Mouse (Mus musculus): ENCODE results near the gene Xndc1.

Gene Xndc1

GRCm38 (mm10) chr7:102082816-102083215, 17.5 kb downstream of the Xndc1 start, which contains the start of gene Trpc2:
Trpc2 (plus strand) TSS chr7:102083116.
- no peak for DNase-seq

DNA sequence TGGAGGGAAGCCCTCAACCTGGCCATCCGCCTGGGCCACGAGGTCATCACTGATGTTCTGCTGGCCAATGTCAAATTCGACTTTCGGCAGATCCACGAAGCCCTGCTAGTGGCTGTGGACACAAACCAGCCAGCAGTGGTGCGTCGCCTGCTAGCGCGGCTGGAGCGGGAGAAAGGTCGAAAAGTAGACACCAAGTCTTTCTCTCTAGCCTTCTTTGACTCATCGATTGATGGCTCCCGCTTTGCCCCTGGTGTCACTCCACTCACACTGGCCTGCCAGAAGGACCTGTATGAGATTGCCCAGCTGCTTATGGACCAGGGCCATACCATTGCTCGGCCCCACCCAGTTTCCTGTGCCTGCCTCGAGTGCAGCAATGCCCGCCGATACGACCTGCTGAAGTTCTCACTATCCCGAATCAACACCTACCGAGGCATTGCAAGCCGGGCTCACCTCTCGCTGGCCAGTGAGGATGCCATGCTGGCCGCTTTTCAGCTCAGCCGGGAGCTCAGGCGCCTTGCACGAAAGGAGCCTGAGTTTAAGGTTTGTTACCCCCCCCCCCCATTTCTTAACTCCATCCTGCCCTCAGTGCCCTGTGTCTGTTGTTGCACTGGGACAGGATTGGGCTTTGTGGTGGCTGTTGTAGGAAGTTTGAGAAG, 18.9 kb downstream of the Xndc1 start:
- DNase-seq = no peak

DNA sequence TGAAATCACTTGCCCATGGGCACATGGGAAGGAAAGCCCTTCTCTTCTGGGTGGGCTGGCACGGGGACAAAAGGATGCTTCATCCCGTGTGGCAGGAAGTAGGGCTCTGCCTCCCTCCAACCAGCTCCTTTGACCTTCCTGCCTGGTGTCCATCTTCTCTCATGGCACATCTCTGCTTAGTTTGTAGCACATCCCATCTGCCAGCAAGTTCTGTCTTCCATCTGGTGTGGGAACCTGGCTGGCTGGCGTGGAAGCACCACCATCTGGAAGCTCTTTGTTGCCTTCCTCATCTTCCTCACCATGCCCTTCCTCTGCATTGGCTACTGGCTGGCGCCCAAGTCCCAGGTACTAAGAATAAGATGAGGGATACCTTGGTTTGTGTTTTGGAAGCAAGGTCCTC, 22.0 kb downstream of the Xndc1 start:
- no peak for DNase-seq

DNA sequence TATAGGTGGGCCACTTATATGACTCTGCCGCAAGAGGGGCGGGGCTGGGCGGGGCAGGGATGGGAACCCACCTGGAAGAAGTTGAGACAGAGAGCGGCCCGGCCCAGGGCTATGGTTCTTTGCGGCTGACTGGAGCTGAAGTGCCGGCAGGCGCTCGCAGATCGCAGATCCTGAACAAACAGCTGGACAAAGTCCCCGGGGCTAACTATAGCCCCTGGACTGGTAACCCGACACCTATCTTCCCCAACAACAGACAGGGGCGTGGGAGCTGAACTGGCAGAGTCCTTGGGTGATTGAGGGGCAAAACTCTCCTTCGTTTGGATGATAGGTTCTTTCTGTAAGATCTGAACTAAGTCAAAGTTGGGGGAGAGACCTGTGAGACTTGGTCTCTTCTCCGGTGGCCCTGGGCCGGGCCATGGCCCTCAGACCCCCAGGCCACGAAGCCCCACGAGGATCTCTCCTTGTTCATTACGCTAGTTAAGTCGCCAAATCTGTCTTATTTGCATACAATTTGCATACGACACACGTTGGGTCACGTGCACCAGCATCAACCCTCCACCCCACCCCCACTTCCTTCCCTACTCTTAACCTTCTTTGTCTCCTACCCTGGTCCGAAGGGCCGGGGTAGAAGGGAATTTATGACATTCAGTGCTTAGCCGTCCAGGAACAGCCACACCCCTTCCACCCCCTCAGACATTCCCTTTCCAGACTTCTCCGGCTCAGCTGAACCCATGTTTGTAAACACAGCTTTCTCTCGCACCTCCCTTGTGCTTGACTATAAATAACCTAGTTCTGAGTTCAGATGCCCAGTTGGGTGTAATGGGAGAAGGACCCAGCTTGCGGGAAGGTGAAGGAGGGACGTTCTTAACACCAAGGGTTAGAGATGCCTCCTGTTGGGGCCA, 34.7 kb downstream of the Xndc1 start:
- DNase-seq = peak; percentile 28

- no peak for DNase-seq
These were observed 35.6 kb downstream of the Xndc1 start for GRCm38 (mm10) chr7:102100868-102101267.

DNA sequence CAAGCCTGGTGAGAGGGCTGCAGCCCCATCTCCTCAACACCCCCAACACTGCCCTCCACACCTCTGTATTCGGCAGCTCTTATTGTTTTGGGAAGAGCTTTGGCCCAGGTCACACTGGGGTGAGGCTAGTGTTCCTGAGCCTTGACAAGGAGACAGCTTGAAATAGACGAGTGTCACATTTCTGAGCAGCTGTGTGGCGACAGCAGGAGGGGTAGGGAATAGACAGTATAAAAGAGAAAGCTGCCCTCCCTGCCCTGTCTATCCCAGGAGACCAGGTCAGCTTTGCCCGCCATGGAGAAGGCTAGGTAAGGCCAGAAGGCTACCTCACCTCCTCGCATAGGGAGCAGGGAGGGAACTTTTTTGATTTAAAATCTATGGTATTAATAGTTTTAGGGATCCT, 36.2 kb downstream of the Xndc1 start, which contains the start of gene Art1:
TSS of gene Art1 (plus strand) at position 257 of the 400 bp plus-strand sequence.
- no peak for DNase-seq

GRCm38 (mm10) chr7:102102241-102102640, 36.9 kb downstream of the Xndc1 start:
- DNase-seq = no peak

DNA sequence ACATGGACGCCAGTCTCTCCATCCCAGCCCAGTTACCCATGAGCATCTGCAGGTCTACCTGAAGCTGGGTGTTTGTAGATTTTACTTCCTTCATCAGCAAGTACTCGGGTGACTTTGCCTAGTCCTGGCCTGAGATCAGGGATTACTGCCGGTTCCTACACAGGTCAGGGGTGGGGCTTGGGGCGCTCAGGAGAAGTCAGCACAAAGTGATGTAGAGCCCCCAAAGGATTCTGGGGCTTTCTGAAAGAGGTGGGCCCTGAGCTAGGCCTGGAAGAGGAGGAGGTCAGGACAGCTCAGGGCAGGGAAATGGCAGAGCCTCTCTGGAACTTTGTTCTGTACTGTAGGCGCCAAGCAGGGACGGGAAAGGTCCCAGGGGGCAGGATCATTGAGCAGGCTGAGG, 37.4 kb downstream of the Xndc1 start:
- DNase-seq = peak; percentile 21

GRCm38 (mm10) chr7:102103555-102103954, 38.2 kb downstream of the Xndc1 start:
- no peak for DNase-seq

DNA sequence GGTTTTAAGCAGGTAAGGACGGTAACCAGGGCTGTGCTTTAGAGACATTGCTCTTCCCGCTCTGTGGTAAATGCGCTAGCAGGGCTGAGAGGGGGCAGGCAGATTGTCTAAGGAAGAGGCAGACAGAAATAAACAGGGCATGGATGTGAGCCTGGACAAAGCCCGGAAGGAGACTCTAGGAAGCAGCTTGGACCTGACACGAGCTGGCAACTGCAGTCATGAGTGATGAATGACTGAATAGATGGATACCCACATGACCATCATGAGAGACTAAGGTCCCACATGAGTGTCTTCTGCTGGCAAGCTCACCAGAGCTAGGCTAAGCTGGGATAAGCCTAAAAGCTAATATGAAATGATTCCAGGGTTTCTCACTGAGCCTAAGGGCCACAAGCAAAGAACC, 38.8 kb downstream of the Xndc1 start:
- peak; percentile 11 for DNase-seq

- DNase-seq = no peak
These were observed 41.4 kb downstream of the Xndc1 start for GRCm38 (mm10) chr7:102106700-102107141.

GRCm38 (mm10) chr7:102108206-102108605, 42.9 kb downstream of the Xndc1 start:
- DNase-seq = no peak

- DNase-seq = no peak
These were observed 43.9 kb downstream of the Xndc1 start, which contains the start of gene Art5 for GRCm38 (mm10) chr7:102109171-102109570. Art5 (minus strand) TSS chr7:102109489.

DNA sequence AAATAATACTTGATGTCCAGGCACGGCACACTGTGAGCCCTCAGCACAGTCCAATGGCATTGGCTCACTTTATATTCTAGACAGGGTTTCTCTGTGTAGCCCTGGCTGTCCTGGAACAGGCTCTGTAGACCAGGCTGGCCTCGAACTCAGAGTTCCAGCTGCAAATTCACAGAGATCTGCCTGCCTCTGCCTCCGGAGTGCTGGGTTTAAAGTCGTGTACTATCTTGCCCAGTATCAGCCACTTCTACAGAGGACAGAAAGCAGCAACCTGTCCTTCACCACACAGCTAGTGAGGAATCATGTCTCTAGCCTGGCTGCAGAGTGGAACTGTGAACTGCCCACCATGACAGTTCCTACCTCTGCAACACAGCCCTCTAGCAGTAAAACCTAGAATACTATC, 44.4 kb downstream of the Xndc1 start:
- no peak for DNase-seq

GRCm38 (mm10) chr7:102113151-102113729, 47.9 kb downstream of the Xndc1 start:
- DNase-seq = no peak

- no peak for DNase-seq
These were observed 51.4 kb downstream of the Xndc1 start, which contains the start of gene Chrna10 for GRCm38 (mm10) chr7:102116579-102117331. Chrna10 (minus strand) TSS chr7:102116828.

- no peak for DNase-seq
These were observed 52.1 kb downstream of the Xndc1 start for GRCm38 (mm10) chr7:102117382-102117781.

DNA sequence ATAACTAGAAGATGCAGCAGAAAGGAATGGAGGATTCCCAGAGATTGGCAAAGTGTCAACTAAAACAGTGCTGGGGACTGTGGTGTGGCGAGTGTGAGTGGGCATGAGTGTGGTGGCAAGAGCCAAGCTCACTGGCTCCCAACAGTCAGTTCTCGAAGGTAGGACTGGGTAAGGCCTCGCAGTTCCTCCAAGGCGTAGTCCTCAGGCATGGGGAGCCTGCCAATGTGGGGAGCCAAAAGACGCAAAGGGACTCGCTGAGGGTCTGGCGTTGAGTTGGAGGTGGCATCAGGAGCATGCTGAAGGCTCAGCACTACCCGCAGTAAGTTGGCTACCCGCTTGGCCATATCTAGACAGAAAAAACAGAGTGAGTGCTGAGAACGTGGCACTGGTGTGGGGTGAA, 55.0 kb downstream of the Xndc1 start:
- no peak for DNase-seq

- peak; percentile 27 for DNase-seq
These were observed 67.1 kb downstream of the Xndc1 start for GRCm38 (mm10) chr7:102132395-102132794.

Measured in kidney, adult 9 months (tissue).